Mouse (Mus musculus): ENCODE data around the gene Socs5. TPM values are rescaled to one million over a fixed set of nuclear protein-coding genes. Genes with fewer than 3 reads are reported as not detected.

Socs5 gene
- polyA plus RNA-seq, 1 experiment, result 2.6 TPM

- 51% methylated on average over 9 of the region's 9 CpGs for WGBS
- H3K4me1 ChIP-seq (ENCODE audit: control insufficient read depth, insufficient read depth, low read length), result no peaks in the 10 kb centered on the region; the same call in 1 of the 2 replicates
- TF ChIP-seq CTCF (IDR thresholded peaks at IDR 0.05; ENCODE audit: control insufficient read depth, insufficient read depth, low read length) (no peak), POLR2A (IDR thresholded peaks at IDR 0.05; ENCODE audit: borderline replicate concordance, control insufficient read depth, low read depth, low read length) (no peak)
- no peak overlapping the region for H3K4me3 ChIP-seq (replicated peaks; ENCODE audit: control insufficient read depth, low read depth, low read length)
- H3K27ac ChIP-seq (ENCODE audit: control insufficient read depth, insufficient read depth, low read depth, low read length, poor library complexity), result no peak overlapping the region
These were observed 33.9 kb downstream of the Socs5 start for GRCm38 (mm10) chr17:87141188-87141935.

- 57% methylated on average over 11 of the region's 11 CpGs for WGBS
- TF ChIP-seq CTCF (IDR thresholded peaks at IDR 0.05; ENCODE audit: control insufficient read depth, insufficient read depth, low read length), result no peak
- no peak for TF ChIP-seq POLR2A (IDR thresholded peaks at IDR 0.05; ENCODE audit: borderline replicate concordance, control insufficient read depth, low read depth, low read length)
- H3K4me3 ChIP-seq (replicated peaks; ENCODE audit: control insufficient read depth, low read depth, low read length), result no peak overlapping the region
- no peaks in the 10 kb centered on the region; the same call in 1 of the 2 replicates for H3K4me1 ChIP-seq (ENCODE audit: control insufficient read depth, insufficient read depth, low read length)
- H3K27ac ChIP-seq (ENCODE audit: control insufficient read depth, insufficient read depth, low read depth, low read length, poor library complexity), result no peak overlapping the region
These were observed 34.8 kb downstream of the Socs5 start for GRCm38 (mm10) chr17:87142271-87142670.

GRCm38 (mm10) chr17:87143186-87143585, 35.7 kb downstream of the Socs5 start:
- no peaks in the 10 kb centered on the region; the same call in 1 of the 2 replicates for H3K4me1 ChIP-seq (ENCODE audit: control insufficient read depth, insufficient read depth, low read length)
- H3K4me3 ChIP-seq (replicated peaks; ENCODE audit: control insufficient read depth, low read depth, low read length), result no peak overlapping the region
- no peak overlapping the region for H3K27ac ChIP-seq (ENCODE audit: control insufficient read depth, insufficient read depth, low read depth, low read length, poor library complexity)
- TF ChIP-seq POLR2A (IDR thresholded peaks at IDR 0.05; ENCODE audit: borderline replicate concordance, control insufficient read depth, low read depth, low read length) (no peak), CTCF (IDR thresholded peaks at IDR 0.05; ENCODE audit: control insufficient read depth, insufficient read depth, low read length) (no peak)
- 33% methylated on average over 14 of the region's 14 CpGs for WGBS

GRCm38 (mm10) chr17:87146415-87147021, 39.0 kb downstream of the Socs5 start:
- no peaks in the 10 kb centered on the region; the same call in none of the 2 replicates for H3K4me1 ChIP-seq (ENCODE audit: control insufficient read depth, insufficient read depth, low read length)
- WGBS, result 83% methylated on average over 8 of the region's 8 CpGs
- no peak overlapping the region for H3K4me3 ChIP-seq (replicated peaks; ENCODE audit: control insufficient read depth, low read depth, low read length)
- no peak overlapping the region for H3K27ac ChIP-seq (ENCODE audit: control insufficient read depth, insufficient read depth, low read depth, low read length, poor library complexity)
- TF ChIP-seq POLR2A (IDR thresholded peaks at IDR 0.05; ENCODE audit: borderline replicate concordance, control insufficient read depth, low read depth, low read length) (no peak), CTCF (IDR thresholded peaks at IDR 0.05; ENCODE audit: control insufficient read depth, insufficient read depth, low read length) (no peak)

- TF ChIP-seq CTCF (IDR thresholded peaks at IDR 0.05; ENCODE audit: control insufficient read depth, insufficient read depth, low read length) (no peak), POLR2A (IDR thresholded peaks at IDR 0.05; ENCODE audit: borderline replicate concordance, control insufficient read depth, low read depth, low read length) (no peak)
- H3K27ac ChIP-seq (ENCODE audit: control insufficient read depth, insufficient read depth, low read depth, low read length, poor library complexity), result no peak overlapping the region
- no peak overlapping the region for H3K4me3 ChIP-seq (replicated peaks; ENCODE audit: control insufficient read depth, low read depth, low read length)
- no peaks in the 10 kb centered on the region; the same call in 1 of the 2 replicates for H3K4me1 ChIP-seq (ENCODE audit: control insufficient read depth, insufficient read depth, low read length)
- 22% methylated on average over 12 of the region's 12 CpGs for WGBS
These were observed 42.3 kb downstream of the Socs5 start for GRCm38 (mm10) chr17:87149762-87150161.

- Histone ChIP-seq H3K27ac (ENCODE audit: control insufficient read depth, insufficient read depth, low read depth, low read length, poor library complexity) (no peak overlapping the region), H3K4me3 (replicated peaks; ENCODE audit: control insufficient read depth, low read depth, low read length) (no peak overlapping the region), H3K4me1 (ENCODE audit: control insufficient read depth, insufficient read depth, low read length) (no peaks in the 10 kb centered on the region; the same call in none of the 2 replicates)
- TF ChIP-seq POLR2A (IDR thresholded peaks at IDR 0.05; ENCODE audit: borderline replicate concordance, control insufficient read depth, low read depth, low read length) (no peak), CTCF (IDR thresholded peaks at IDR 0.05; ENCODE audit: control insufficient read depth, insufficient read depth, low read length) (no peak)
- WGBS, result 35% methylated on average over 5 of the region's 5 CpGs
These were observed 45.5 kb downstream of the Socs5 start for GRCm38 (mm10) chr17:87152984-87153383.

- TF ChIP-seq CTCF (IDR thresholded peaks at IDR 0.05; ENCODE audit: control insufficient read depth, insufficient read depth, low read length) (no peak), POLR2A (IDR thresholded peaks at IDR 0.05; ENCODE audit: borderline replicate concordance, control insufficient read depth, low read depth, low read length) (no peak)
- Histone ChIP-seq H3K4me1 (ENCODE audit: control insufficient read depth, insufficient read depth, low read length) (no peaks in the 10 kb centered on the region; the same call in 1 of the 2 replicates), H3K27ac (ENCODE audit: control insufficient read depth, insufficient read depth, low read depth, low read length, poor library complexity) (no peak overlapping the region), H3K4me3 (replicated peaks; ENCODE audit: control insufficient read depth, low read depth, low read length) (no peak overlapping the region)
- 49% methylated on average over 3 of the region's 3 CpGs for WGBS
These were observed 48.2 kb downstream of the Socs5 start for GRCm38 (mm10) chr17:87155664-87156063.

GRCm38 (mm10) chr17:87157739-87158138, 50.3 kb downstream of the Socs5 start:
- Histone ChIP-seq H3K4me1 (ENCODE audit: control insufficient read depth, insufficient read depth, low read length) (no peaks in the 10 kb centered on the region; the same call in 1 of the 2 replicates), H3K4me3 (replicated peaks; ENCODE audit: control insufficient read depth, low read depth, low read length) (no peak overlapping the region), H3K27ac (ENCODE audit: control insufficient read depth, insufficient read depth, low read depth, low read length, poor library complexity) (no peak overlapping the region)
- 85% methylated on average over 13 of the region's 13 CpGs for WGBS
- TF ChIP-seq CTCF (IDR thresholded peaks at IDR 0.05; ENCODE audit: control insufficient read depth, insufficient read depth, low read length) (no peak), POLR2A (IDR thresholded peaks at IDR 0.05; ENCODE audit: borderline replicate concordance, control insufficient read depth, low read depth, low read length) (no peak)

All from bone marrow, adult 2 months (tissue).